Mouse (Mus musculus): Measurements from ENCODE around the gene Kmt2c.

GRCm38 (mm10) chr5:25517550-25517949, 19.0 kb upstream of the Kmt2c start:
- no peak for TF ChIP-seq POLR2A (IDR thresholded peaks at IDR 0.05; ENCODE audit: borderline replicate concordance, insufficient read depth, low read length)
- no peak for TF ChIP-seq CTCF (IDR thresholded peaks at IDR 0.05; ENCODE audit: borderline replicate concordance, insufficient read depth, low read depth, low read length)

Measured in cerebellum, adult 2 months (tissue).